Mouse (Mus musculus) thymus, adult 2 months (tissue): Measurements from ENCODE around the gene Tial1. TPM values are rescaled to one million over a fixed set of nuclear protein-coding genes. Genes with fewer than 3 reads are reported as not detected.

Source experiments
- DNase-seq: peaks from one replicate; pipeline ENCODE4 v3.0.0; 2021
- H3K27ac ChIP-seq: fragments of 200-500 bp; 2 replicates; pipeline ENCODE4 v1.5.1; 2012; ENCODE audit warnings: low read length, control low read depth; ENCODE audit not compliant: control insufficient read depth, insufficient read depth
- H3K27me3 ChIP-seq: fragments of 200-500 bp; 2 replicates; pipeline ENCODE4 v1.6.1; 2012; ENCODE audit warnings: mild to moderate bottlenecking, low read length, moderate library complexity, mixed read lengths; ENCODE audit not compliant: control insufficient read depth, insufficient read depth
- H3K36me3 ChIP-seq: fragments of 200-500 bp; 2 replicates; pipeline ENCODE4 v1.6.1; 2012; ENCODE audit warnings: mild to moderate bottlenecking, low read length, moderate library complexity; ENCODE audit not compliant: control insufficient read depth, insufficient read depth
- H3K4me1 ChIP-seq: fragments of 200-500 bp; replicated peaks from 2 replicates; pipeline ENCODE4 v1.6.1; 2012; ENCODE audit warnings: low read length; ENCODE audit not compliant: control insufficient read depth, insufficient read depth
- H3K4me3 ChIP-seq: fragments of 200-500 bp; 2 replicates; pipeline ENCODE4 v1.5.1; 2012; ENCODE audit warnings: mild to moderate bottlenecking, low read length, control low read depth, moderate library complexity; ENCODE audit not compliant: control insufficient read depth, insufficient read depth
- CTCF ChIP-seq: fragments of 200-500 bp; IDR thresholded peaks from 2 replicates; pipeline ENCODE4 v1.5.1; 2012; ENCODE audit warnings: mild to moderate bottlenecking, control low read depth, low read length, moderate library complexity, borderline replicate concordance; ENCODE audit not compliant: control insufficient read depth, poor library complexity, insufficient read depth; ENCODE audit errors: extremely low read depth
- POLR2A ChIP-seq: fragments of 200-500 bp; IDR thresholded peaks from 2 replicates; pipeline ENCODE4 v1.6.1; 2012; ENCODE audit warnings: mild to moderate bottlenecking, low read length, control low read depth, moderate library complexity; ENCODE audit not compliant: control insufficient read depth, poor library complexity, insufficient read depth; ENCODE audit errors: extremely low read depth
- WGBS: fragments of 180-500 bp; shearing (Covaris S2); methylation state at CpG from one replicate; pipeline ENCODE4 v1.1.7; 2018; 5-methylcytosine and 5-hydroxymethylcytosine counted together
- polyA plus RNA-seq: library from polyadenylated mRNA; depleted of rRNA; stranded (reverse); fragments of >200 nt; gene quantifications from 2 replicates; pipeline ENCODE4 v1.2.3, GENCODE M21; 2012; rRNA removed

The Tial1 gene
- polyA plus RNA-seq, 1 experiment: 54.6 TPM

GRCm38 (mm10) chr7:128397066-128397465 lies 64.5 kb downstream of the Tial1 start:
- peaks cover 52% of the 10 kb centered on the region for H3K4me1 ChIP-seq
- WGBS: 12% methylated on average over 2 of the region's 2 CpGs
- peaks cover 11% of the 10 kb centered on the region for H3K36me3 ChIP-seq
- TF ChIP-seq CTCF (no peak), POLR2A (no peak)
- H3K4me3 ChIP-seq: no peak overlapping the region
- no peak for DNase-seq
- H3K27ac ChIP-seq: no peak overlapping the region
- no peaks in the 10 kb centered on the region for H3K27me3 ChIP-seq

GRCm38 (mm10) chr7:128393756-128394155 lies 67.8 kb downstream of the Tial1 start:
- no peak overlapping the region for H3K4me3 ChIP-seq
- DNase-seq: no peak
- H3K27ac ChIP-seq: peak overlapping the region; percentile 33
- 40% methylated on average over 4 of the region's 4 CpGs for WGBS
- H3K4me1 ChIP-seq: peaks cover 71% of the 10 kb centered on the region
- H3K27me3 ChIP-seq: no peaks in the 10 kb centered on the region
- TF ChIP-seq CTCF: no peak
- no peak for TF ChIP-seq POLR2A
- no peaks in the 10 kb centered on the region; the same call in 1 of the 2 replicates for H3K36me3 ChIP-seq

- WGBS: 13% methylated on average over 5 of the region's 5 CpGs
- TF ChIP-seq CTCF (no peak), POLR2A (no peak)
- Histone ChIP-seq H3K4me3 (0 out of 2 replicates have a peak overlapping the region, but pooled peaks have one; percentile 1), H3K36me3 (peaks cover 8% of the 10 kb centered on the region; the same call in 1 of the 2 replicates), H3K27me3 (no peaks in the 10 kb centered on the region), H3K27ac (peak overlapping the region; percentile 99), H3K4me1 (peaks cover 68% of the 10 kb centered on the region)
- peak; percentile 51 for DNase-seq
Measured at GRCm38 (mm10) chr7:128392972-128393314, 68.6 kb downstream of the Tial1 start.

DNA sequence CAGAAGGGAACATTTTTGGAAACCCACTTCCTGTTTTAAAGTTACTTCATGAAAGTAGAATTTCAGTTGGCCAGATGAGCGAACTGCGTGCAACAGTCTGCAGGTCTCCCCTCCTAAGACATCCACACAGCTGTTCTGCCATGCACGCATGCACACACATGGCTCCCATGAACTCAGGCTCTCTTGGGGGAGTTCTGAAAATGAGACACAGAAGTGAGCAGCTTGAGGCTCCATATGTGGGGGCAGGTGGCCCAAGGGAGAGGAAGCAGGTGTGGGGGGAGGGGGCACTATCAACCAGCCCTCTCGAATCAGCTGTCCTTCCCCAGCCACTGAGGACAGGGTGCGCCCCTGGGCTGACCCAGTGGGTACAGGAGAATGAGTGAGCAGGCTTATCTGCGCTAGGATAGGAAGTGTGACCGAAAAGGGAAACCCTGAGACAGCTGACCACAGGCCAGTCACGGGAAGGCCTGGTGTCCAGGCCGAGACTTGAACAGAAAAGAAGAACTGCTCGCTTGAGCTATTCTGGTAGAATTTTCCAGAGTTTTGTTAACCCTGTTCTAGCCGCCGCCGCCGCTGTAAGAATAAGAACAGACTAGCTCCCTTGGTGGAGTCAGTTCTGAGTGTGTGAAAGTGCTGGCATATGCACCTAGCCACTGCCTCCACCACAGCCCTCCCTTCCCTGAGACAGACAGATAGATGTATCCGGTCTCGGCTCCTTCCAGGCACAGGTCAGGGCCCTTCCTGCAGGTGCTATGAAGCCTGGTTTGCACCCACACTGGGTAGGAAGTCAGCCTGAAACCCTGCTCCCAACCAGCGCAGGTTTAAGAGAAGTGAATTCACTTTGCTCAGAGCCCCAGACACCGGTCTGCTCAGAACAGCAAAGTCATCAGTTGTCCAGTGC lies 69.2 kb downstream of the Tial1 start:
- peak overlapping the region; percentile 99 for H3K27ac ChIP-seq
- peak overlapping the region; percentile 7 for H3K4me3 ChIP-seq
- DNase-seq: peak; percentile 82
- peaks cover 64% of the 10 kb centered on the region for H3K4me1 ChIP-seq
- TF ChIP-seq CTCF (no peak), POLR2A (peak; percentile 51)
- H3K27me3 ChIP-seq: no peaks in the 10 kb centered on the region
- peaks cover 8% of the 10 kb centered on the region; the same call in 1 of the 2 replicates for H3K36me3 ChIP-seq
- WGBS: 3% methylated on average over 18 of the region's 18 CpGs

DNA sequence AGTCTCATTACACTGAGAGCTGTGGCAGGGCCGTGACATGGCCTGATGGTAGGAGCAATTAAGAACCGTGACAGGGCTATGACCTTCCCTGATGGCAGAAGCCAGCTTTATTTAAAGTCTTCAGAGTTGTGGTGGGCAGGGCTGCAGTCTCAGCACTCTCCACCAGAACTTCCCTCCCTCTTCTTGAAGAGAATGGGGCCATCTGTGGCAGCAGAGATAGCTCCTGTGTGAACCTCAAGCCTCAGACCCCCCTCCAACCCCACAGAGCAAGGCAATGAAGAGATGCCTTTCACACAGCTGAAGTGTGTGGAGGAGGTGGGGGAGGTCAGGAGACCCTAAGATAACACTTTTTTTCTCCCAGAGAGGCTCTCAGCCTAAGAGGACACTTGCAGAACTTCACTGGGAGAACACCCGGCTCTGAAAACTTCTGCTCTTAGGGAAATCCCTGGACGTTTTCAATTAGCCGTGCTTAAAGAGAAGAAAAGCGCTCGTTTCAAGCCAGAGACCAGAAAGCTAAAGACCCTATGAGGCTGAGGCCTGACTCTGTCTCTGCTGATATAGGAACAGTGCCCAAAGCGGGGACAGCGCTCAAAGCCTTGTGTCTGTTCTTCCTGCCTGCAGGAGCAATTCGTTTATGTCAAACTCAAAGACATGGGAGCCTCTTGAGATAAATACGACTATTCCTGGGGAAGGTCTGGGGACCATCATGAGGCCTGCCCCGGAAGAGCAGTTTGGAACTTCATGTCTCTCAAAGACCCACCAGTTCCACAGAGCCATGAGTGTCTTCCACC lies 70.1 kb downstream of the Tial1 start:
- whole genome bisulfite sequencing: 15% methylated on average over 12 of the region's 12 CpGs
- DNase-seq: peak; percentile 60
- Histone ChIP-seq H3K4me1 (peaks cover 60% of the 10 kb centered on the region), H3K27ac (peak overlapping the region; percentile 99), H3K4me3 (no peak overlapping the region), H3K27me3 (no peaks in the 10 kb centered on the region), H3K36me3 (peaks cover 8% of the 10 kb centered on the region; the same call in 1 of the 2 replicates)
- no peak for TF ChIP-seq CTCF
- TF ChIP-seq POLR2A: no peak

Other genes starting within 250 kb of the Tial1 start
- 68.6 and 85.1 TPM in 2 replicates for gene Armc5, start 224.4 kb downstream of the Tial1 start, polyA plus RNA-seq
- 2.4 and 2.5 TPM in 2 replicates for gene 9130023H24Rik, start 223.7 kb downstream of the Tial1 start, polyA plus RNA-seq
- gene Tgfb1i1, start 214.9 kb downstream of the Tial1 start, polyA plus RNA-seq: 21.0 and 25.4 TPM in 2 replicates
- 0.29 and 0.67 TPM in 2 replicates for gene Slc5a2, start 196.1 kb downstream of the Tial1 start, polyA plus RNA-seq
- gene BC017158, start 163.5 kb downstream of the Tial1 start, polyA plus RNA-seq: 51.1 and 54.1 TPM in 2 replicates
- gene Rgs10, start 43.0 kb downstream of the Tial1 start, polyA plus RNA-seq: 62.5 and 71.8 TPM in 2 replicates
- gene Bag3, start 61.9 kb upstream of the Tial1 start, polyA plus RNA-seq: 14.5 and 19.1 TPM in 2 replicates
- 3.8 and 4.1 TPM in 2 replicates for gene Inpp5f, start 149.6 kb upstream of the Tial1 start, polyA plus RNA-seq